Mouse (Mus musculus) megakaryocyte, embryonic 14.5 days (primary cell): ENCODE data around the gene Hoxb6. TPM values are rescaled to one million over a fixed set of nuclear protein-coding genes. Genes with fewer than 3 reads are reported as not detected.

ENCODE experiments used
- H3K27me3 ChIP-seq: replicated peaks from 2 replicates; pipeline ENCODE3; 2012; ENCODE audit warnings: inconsistent platforms
- H3K36me3 ChIP-seq: replicated peaks from 2 replicates; pipeline ENCODE3; 2012; ENCODE audit warnings: low read length, inconsistent platforms, mixed read lengths
- H3K4me1 ChIP-seq: 2 replicates; pipeline ENCODE4 v1.6.1; 2012; ENCODE audit warnings: inconsistent platforms
- H3K4me3 ChIP-seq: replicated peaks from 2 replicates; pipeline ENCODE3; 2012; ENCODE audit warnings: moderate library complexity, mild to moderate bottlenecking, inconsistent platforms
- H3K9me3 ChIP-seq: 2 replicates; pipeline ENCODE4 v1.6.1; 2012; ENCODE audit warnings: inconsistent platforms
- FLI1 ChIP-seq: IDR thresholded peaks from 2 replicates; pipeline ENCODE4 v1.6.1; 2012; ENCODE audit warnings: low read length, inconsistent platforms, mixed read lengths
- GATA1 ChIP-seq: IDR thresholded peaks from 3 replicates; pipeline ENCODE4 v1.6.1; 2012; ENCODE audit warnings: mixed read lengths, low read length, inconsistent platforms, borderline replicate concordance
- polyA plus RNA-seq: library from polyadenylated mRNA; stranded (reverse); fragments of >175 nt; gene quantifications from 2 replicates; pipeline ENCODE4 v1.2.3, GENCODE M21; 2012; ENCODE audit warnings: low replicate concordance; ENCODE audit not compliant: insufficient read depth

Hoxb6 gene
- polyA plus RNA-seq, 1 experiment: not detected

DNA sequence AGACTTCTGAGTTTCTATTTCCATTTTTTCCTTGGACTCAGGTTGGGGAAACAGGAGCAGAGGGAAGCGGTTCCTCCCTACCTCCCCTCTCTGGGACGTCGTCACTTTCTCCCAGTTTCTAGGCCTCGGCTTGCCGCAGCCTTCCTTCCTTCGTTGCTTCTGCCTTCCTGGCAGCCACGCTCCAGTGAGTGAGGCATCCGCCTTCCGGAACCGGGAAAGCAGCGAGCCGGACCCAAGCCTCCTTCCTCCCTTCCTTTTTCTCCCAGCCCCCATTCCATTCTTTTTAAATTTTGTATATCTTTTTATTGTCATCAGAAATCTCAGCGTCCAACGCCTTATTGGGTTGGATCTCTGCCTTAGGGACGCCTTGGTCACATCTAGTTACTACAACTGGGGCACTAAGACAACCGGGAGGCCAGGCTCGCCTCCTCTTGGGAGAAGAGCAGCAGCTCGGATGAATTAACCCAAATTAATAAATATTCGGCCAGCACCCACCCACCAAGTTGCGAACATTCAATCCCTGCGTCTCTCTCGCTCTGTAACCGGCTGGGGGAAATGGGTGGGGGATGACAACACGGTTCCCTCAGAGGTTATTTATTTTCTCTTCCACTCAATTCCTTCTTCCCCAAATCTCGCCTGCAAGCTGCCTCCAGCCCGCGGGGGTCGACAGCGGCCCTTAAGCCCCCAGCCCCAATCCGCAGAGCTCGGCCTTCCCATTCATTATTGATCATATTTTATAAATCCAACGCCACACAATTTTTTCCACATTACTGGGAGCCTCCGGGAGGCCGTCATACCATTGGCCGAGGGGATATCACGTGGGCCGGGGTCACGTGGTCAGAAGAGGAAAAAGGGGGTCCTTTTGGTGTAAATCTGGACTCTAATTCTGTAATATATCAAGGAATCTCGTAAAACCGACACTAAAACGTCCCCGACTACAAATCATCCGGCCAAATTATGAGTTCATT lies 6.2 kb upstream of the Hoxb6 start, which contains the start of gene Hoxb7:
Gene Hoxb7, plus strand, starts transcription at position 853 of the 968 bp plus-strand sequence.
- H3K27me3 ChIP-seq: peaks cover 99% of the 10 kb centered on the region
- peak within 1 kb of the TSS; percentile 53 for H3K4me3 ChIP-seq
- H3K4me1 ChIP-seq: peaks cover 34% of the 10 kb centered on the region
- no peaks in the 10 kb centered on the region for H3K36me3 ChIP-seq
- TF ChIP-seq GATA1 (no peak), FLI1 (no peak)
- no peaks in the 10 kb centered on the region for H3K9me3 ChIP-seq

DNA sequence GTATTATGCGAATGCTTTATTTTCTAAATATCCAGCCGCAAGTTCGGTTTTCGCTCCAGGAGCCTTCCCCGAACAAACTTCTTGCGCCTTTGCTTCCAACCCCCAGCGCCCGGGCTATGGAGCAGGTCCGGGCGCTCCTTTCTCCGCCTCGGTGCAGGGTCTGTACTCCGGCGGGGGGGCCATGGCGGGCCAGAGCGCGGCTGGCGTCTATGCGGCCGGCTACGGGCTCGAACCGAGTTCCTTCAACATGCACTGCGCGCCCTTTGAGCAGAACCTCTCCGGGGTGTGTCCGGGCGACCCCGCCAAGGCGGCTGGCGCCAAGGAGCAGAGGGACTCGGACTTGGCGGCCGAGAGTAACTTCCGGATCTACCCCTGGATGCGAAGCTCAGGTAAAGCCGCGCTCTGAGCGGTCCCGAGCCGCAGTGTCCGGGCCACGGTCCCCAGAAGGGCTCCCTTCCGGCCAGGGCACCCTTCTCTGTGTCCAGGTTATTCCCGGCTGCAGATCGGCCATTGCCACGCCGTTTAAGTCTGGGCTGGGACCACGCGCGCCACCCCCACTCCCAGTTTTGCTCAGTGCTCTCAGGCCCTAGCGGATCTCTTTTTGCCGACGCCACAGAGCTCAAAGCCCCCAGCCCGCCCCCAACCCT lies 5.4 kb upstream of the Hoxb6 start:
- TF ChIP-seq FLI1 (no peak), GATA1 (no peak)
- Histone ChIP-seq H3K4me3 (peak overlapping the region; percentile 53), H3K27me3 (peaks cover 100% of the 10 kb centered on the region), H3K4me1 (peaks cover 34% of the 10 kb centered on the region), H3K9me3 (no peaks in the 10 kb centered on the region), H3K36me3 (no peaks in the 10 kb centered on the region)

DNA sequence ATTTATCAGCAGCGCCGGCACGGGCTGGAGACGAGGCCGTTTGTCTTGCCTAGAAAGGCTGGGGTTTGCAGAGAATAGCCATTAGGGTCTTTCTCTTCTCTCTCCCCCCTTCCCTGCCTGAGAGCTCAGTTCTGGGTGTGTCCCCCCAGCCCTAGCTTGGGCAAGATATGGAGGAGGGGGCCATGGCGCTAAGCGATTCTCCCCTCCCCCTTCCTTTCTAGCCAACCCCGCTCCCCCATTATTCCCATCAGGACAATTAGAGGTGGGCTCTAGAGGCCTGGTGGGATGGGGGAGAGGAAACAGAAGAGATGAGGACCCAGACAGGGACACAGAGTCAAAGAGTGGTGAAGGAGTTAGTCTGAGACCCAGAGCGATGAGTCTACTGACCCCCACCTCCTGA lies 4.9 kb upstream of the Hoxb6 start:
- Histone ChIP-seq H3K27me3 (peaks cover 100% of the 10 kb centered on the region), H3K4me3 (no peak overlapping the region), H3K9me3 (no peaks in the 10 kb centered on the region), H3K4me1 (peaks cover 34% of the 10 kb centered on the region), H3K36me3 (no peaks in the 10 kb centered on the region)
- no peak for TF ChIP-seq FLI1
- TF ChIP-seq GATA1: no peak

DNA sequence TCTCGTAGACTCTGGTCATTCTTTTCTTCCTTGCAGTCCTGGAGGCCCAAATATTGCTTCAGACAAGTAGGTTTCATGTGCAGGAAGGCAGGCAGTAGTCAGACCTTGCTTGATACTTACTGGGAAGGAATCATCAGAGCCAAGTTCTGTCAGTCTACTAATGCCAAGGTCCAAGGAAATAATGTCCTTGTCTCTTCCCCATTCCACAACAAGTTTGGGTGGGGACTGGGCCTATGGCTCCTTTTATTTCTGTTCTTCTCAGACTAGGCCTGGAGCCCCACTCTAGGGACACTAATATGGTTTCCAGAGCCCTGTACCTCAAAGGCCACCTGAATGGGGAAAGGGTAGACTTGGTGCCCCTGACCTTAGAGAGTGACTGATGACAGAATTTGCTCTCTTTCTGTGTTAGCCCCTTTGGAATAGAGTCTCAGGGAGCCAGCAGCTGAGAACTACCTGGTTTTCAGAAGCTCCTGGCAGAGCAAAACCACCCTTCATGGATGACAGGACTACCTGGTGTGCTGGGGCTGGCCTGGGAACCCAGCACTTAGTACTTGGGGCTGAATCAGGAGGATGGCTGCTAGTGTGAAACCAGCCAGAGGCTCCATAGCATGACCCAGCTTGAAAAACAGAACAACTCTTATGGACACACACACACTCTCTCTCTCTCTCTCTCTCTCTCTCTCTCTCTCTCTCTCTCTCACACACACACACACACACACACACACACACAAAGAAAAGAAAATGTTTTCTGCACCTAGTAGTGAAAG lies 3.6 kb upstream of the Hoxb6 start:
- Histone ChIP-seq H3K4me1 (peaks cover 38% of the 10 kb centered on the region), H3K27me3 (peaks cover 100% of the 10 kb centered on the region)
- TF ChIP-seq FLI1 (no peak), GATA1 (no peak)

DNA sequence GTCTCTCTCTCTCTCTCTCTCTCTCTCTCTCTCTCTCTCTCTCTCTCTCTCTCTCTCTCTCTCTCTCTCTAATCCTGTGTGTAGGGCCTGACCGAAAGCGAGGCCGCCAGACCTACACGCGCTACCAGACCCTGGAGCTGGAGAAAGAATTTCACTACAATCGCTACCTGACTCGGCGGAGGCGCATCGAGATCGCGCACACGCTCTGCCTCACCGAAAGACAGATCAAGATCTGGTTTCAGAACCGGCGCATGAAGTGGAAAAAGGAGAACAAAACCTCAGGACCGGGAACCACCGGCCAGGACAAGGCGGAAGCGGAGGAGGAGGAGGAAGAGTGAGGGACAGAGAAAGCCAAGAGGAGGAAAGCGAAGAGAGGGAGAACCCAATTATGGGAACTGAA lies 3.0 kb upstream of the Hoxb6 start:
- H3K36me3 ChIP-seq: no peaks in the 10 kb centered on the region
- H3K4me3 ChIP-seq: no peak overlapping the region
- TF ChIP-seq GATA1 (no peak), FLI1 (no peak)
- H3K27me3 ChIP-seq: peaks cover 100% of the 10 kb centered on the region
- peaks cover 38% of the 10 kb centered on the region for H3K4me1 ChIP-seq
- no peaks in the 10 kb centered on the region for H3K9me3 ChIP-seq

More for the DNA sequence above, 3.6 kb upstream of the Hoxb6 start:
- H3K4me3 ChIP-seq: no peak overlapping the region
- H3K9me3 ChIP-seq: no peaks in the 10 kb centered on the region
- no peaks in the 10 kb centered on the region for H3K36me3 ChIP-seq

DNA sequence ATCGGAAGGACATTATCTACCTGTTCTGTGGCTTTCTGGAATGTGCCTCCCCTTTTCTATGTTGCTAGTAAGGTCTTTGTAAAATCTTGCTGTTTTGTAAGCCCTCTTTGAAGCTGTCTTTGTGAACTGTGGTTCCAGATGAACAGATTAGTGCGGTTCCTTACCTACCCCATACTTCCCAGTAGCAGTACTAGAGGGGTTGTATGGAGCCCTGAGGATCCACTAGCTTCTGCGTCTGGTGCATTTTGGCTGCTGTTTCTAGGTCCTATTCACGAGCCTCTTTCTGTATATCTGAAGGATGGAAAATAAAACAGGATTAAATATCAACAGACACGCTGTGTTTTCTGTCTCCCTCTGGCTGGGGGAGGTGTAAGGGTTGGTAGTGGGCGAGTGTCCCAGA lies 2.4 kb upstream of the Hoxb6 start:
- no peak for TF ChIP-seq FLI1
- TF ChIP-seq GATA1: no peak
- Histone ChIP-seq H3K4me1 (peaks cover 38% of the 10 kb centered on the region), H3K9me3 (no peaks in the 10 kb centered on the region), H3K27me3 (peaks cover 100% of the 10 kb centered on the region), H3K4me3 (no peak overlapping the region), H3K36me3 (no peaks in the 10 kb centered on the region)

DNA sequence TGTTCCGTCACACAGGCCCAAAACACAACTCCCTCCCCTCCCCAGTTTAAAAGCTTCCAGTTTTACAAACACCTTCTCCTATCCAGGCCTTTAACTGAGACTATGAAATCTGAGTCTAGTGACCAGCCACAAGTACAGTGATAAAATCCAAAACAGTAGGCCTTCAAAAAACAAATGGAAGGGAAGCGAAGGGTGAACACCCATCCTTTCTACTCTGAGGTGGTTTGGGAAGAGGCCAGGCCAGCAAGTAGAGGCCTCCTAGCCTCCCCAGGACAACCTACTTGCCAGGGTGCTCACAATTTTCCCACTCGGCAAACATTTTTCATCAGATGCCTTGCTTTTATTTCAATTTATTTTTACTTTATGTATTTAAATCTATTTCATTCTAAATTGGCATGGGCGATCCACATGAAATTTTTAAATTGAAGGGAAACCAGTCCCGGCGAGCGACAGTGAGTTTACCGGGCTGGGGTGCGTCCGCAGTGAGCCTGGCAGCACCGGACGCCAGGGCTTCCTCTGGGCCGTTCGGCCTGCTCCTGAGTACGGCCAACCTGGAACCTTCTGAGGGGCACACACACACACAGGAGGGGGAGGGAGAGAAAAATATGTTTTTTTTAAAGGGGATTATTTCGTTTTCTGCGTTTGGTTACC lies 1.4 kb upstream of the Hoxb6 start:
- no peaks in the 10 kb centered on the region for H3K9me3 ChIP-seq
- no peaks in the 10 kb centered on the region for H3K36me3 ChIP-seq
- TF ChIP-seq FLI1 (no peak), GATA1 (no peak)
- H3K27me3 ChIP-seq: peaks cover 99% of the 10 kb centered on the region
- H3K4me3 ChIP-seq: no peak overlapping the region
- peaks cover 34% of the 10 kb centered on the region for H3K4me1 ChIP-seq

DNA sequence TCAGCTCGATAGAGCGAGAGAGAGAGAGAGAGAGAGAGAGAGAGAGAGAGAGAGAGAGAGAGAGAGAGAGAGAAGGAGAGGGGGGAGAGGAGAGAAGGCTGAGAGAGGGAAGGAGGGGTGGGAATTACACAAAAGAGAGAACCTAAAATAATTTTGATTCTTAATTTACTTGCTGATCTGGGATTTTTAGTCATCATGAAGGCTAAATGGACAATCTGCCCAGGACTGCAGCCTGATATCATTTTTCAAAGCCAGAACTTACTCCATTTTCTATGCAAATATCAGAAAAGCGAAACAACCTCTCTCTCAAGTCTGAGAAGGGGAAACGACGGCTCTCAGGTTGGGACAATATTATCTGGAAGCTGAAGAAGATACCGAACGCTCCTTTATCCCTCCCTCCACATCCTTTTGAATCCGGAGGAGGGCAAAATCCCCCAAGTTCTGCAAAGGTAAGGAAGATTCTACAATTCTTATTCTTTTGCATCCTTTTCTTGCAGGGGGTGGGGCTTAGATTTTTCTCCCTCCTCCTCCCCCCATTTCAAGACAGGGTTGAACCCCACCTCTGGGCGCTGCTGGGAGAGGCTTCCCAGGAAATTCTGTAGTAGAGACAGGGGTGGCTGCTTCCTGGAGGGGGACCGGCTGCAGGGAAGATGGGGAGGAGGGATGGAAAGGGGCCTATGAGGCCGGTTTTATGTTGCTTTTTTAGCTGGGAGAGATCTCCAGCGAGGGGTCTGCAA lies 457 bp downstream of the Hoxb6 start:
- no peak overlapping the region for H3K4me3 ChIP-seq
- peaks cover 21% of the 10 kb centered on the region for H3K4me1 ChIP-seq
- TF ChIP-seq FLI1 (no peak), GATA1 (no peak)
- no peaks in the 10 kb centered on the region for H3K36me3 ChIP-seq
- H3K9me3 ChIP-seq: no peaks in the 10 kb centered on the region
- H3K27me3 ChIP-seq: peaks cover 99% of the 10 kb centered on the region
